Mouse (Mus musculus) liver, adult 2 months (tissue): ENCODE data around the gene Pibf1. TPM values are rescaled to one million over a fixed set of nuclear protein-coding genes. Genes with fewer than 3 reads are reported as not detected.

Experiments
- DNase-seq: peaks from one replicate; pipeline ENCODE4 v3.0.0-alpha.2; 2011; ENCODE audit warnings: low read depth, low spot score; ENCODE audit errors: extremely low read depth
- H3K27ac ChIP-seq: fragments of 200-500 bp; replicated peaks from 2 replicates; pipeline ENCODE4 v1.5.1; 2012; ENCODE audit warnings: low read depth, mild to moderate bottlenecking, control low read depth, inconsistent platforms, low read length; ENCODE audit not compliant: insufficient read depth
- H3K27me3 ChIP-seq: fragments of 200-500 bp; 2 replicates; pipeline ENCODE4 v1.6.1; 2012; ENCODE audit warnings: mild to moderate bottlenecking, moderate library complexity, low read length, inconsistent platforms; ENCODE audit not compliant: control insufficient read depth, insufficient read depth
- H3K36me3 ChIP-seq: fragments of 200-500 bp; 2 replicates; pipeline ENCODE4 v1.6.1; 2012; ENCODE audit warnings: low read length, inconsistent platforms; ENCODE audit not compliant: control insufficient read depth, insufficient read depth
- H3K4me1 ChIP-seq: fragments of 200-500 bp; 2 replicates; pipeline ENCODE4 v1.6.1; 2011; ENCODE audit warnings: low read length; ENCODE audit not compliant: control insufficient read depth, insufficient read depth
- H3K4me3 ChIP-seq: fragments of 200-500 bp; 2 replicates; pipeline ENCODE4 v1.5.1; 2011; ENCODE audit warnings: low read depth, mild to moderate bottlenecking, control low read depth, low read length, moderate library complexity; ENCODE audit not compliant: insufficient read depth
- H3K79me2 ChIP-seq: fragments of 200-500 bp; 2 replicates; pipeline ENCODE4 v1.6.1; 2012; ENCODE audit warnings: inconsistent platforms, mild to moderate bottlenecking, low read length, moderate library complexity; ENCODE audit not compliant: control insufficient read depth, insufficient read depth
- H3K9ac ChIP-seq: fragments of 200-500 bp; 2 replicates; pipeline ENCODE4 v1.6.1; 2012; ENCODE audit warnings: low read depth, mild to moderate bottlenecking, control low read depth, inconsistent platforms, low read length
- CTCF ChIP-seq: fragments of 200-500 bp; IDR thresholded peaks from 2 replicates; pipeline ENCODE4 v1.5.1; 2011; ENCODE audit warnings: low read depth, low read length, control low read depth
- POLR2A ChIP-seq: fragments of 200-500 bp; IDR thresholded peaks from 2 replicates; pipeline ENCODE4 v1.6.1; 2011; ENCODE audit warnings: low read length, control low read depth; ENCODE audit not compliant: insufficient read depth; ENCODE audit errors: extremely low read depth
- WGBS: fragments of 180-500 bp; shearing (Covaris S2); methylation state at CpG from one replicate; pipeline ENCODE4 v1.1.7; 2018; 5-methylcytosine and 5-hydroxymethylcytosine counted together
- polyA plus RNA-seq: library from polyadenylated mRNA; depleted of rRNA; stranded (reverse); fragments of >200 nt; gene quantifications from 2 replicates; pipeline ENCODE4 v1.2.3, GENCODE M21; 2012
- total RNA-seq: library from RNA; depleted of rRNA; stranded (reverse); fragments of >200 nt; gene quantifications from 2 replicates; pipeline ENCODE4 v1.2.3, GENCODE M21; 2014

Gene Pibf1
- total and polyA plus RNA-seq, 2 experiments = 0.70 to 8.3 TPM

DNA sequence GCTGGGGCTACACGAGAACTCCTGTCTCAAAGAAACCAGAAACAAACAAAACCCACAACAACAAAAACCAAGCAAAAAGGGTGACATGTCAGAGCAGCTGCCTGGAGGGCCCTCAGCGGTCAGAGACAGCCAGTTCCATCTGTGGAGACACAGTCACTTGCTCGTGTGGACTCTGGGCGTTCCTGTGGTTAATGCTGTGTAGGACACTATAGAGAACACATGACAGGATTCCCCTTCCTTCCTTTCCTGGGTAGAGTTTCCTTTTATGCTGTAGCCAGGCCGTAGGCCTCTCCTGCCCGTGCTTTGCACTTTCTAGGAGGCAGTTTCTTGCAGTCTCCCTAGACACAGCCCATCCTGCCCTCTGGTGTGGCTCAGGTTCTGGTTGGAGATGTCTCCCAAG lies 9.5 kb downstream of the Pibf1 start:
- Histone ChIP-seq H3K79me2 (no peaks in the 10 kb centered on the region; the same call in 1 of the 2 replicates), H3K36me3 (peaks cover 37% of the 10 kb centered on the region), H3K4me3 (no peak overlapping the region), H3K27ac (no peak overlapping the region), H3K4me1 (no peaks in the 10 kb centered on the region; the same call in 1 of the 2 replicates), H3K9ac (no peak overlapping the region), H3K27me3 (no peaks in the 10 kb centered on the region)
- no peak for DNase-seq
- TF ChIP-seq POLR2A = no peak
- TF ChIP-seq CTCF = no peak
- WGBS = 85% methylated on average over 6 of the region's 6 CpGs

DNA sequence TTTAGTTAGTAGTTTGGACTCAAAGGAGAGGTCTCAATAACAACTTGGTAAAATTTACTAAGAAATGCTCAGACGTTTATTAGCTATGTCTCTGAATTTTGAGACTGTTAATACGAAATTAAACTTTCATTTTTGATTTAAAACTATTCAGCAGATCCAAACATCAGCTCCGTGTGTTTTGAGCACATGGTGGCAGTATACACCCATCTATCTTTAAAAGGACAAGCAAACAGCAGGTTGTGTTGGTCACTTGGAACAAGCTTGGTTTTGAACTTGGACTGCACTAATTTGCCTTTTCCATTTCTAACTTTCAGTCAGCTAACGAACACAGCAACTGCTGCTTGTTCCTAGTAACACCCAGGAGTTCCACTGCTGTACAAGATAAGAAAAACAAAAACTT lies 18.4 kb downstream of the Pibf1 start:
- TF ChIP-seq POLR2A = no peak
- no peak for TF ChIP-seq CTCF
- DNase-seq = peak; percentile 44
- peaks cover 31% of the 10 kb centered on the region for H3K36me3 ChIP-seq
- no peaks in the 10 kb centered on the region for H3K4me1 ChIP-seq
- H3K27me3 ChIP-seq = no peaks in the 10 kb centered on the region
- H3K9ac ChIP-seq = no peak overlapping the region
- no peaks in the 10 kb centered on the region; the same call in 1 of the 2 replicates for H3K79me2 ChIP-seq
- H3K27ac ChIP-seq = no peak overlapping the region
- 68% methylated on average over 4 of the region's 4 CpGs for WGBS
- no peak overlapping the region for H3K4me3 ChIP-seq

DNA sequence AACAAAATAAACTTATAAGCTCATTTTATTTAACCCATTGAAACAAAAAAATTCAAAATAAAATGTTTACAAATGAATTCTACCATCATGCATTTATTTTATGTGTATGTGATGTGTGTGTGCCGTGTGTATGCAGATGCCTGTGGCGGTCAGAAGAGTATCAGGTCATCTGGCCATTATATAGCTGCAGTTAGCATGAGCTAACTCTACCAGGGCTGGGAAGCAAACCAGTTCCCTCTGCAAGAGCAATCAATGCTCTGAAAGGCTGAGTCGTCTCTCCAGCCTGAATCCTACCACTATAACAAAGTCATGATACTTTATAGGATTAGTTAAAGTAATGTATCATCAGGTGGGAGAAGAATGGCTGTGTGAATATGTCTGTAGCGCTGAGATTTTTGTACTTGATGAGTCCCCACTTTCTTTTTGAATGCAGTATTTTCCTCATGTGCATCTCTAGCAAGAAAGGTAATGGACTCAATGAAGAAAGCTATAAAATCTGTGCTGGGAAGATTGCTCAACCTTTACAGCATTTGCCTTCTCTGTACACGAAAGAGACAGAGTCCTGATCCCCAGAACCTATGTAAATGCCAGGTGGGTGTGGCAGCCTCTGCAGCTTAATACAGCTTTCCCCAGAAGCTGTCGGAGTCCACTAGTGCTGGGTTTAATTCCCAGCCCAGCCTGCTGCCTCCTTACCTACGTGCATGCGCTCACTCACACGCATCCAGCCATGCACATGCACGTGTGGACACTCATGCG lies 22.5 kb downstream of the Pibf1 start:
- H3K36me3 ChIP-seq = peaks cover 14% of the 10 kb centered on the region; the same call in 1 of the 2 replicates
- H3K79me2 ChIP-seq = no peaks in the 10 kb centered on the region; the same call in 1 of the 2 replicates
- no peaks in the 10 kb centered on the region for H3K27me3 ChIP-seq
- TF ChIP-seq CTCF = no peak
- no peak for TF ChIP-seq POLR2A
- no peak overlapping the region for H3K27ac ChIP-seq
- DNase-seq = no peak
- peaks cover 4% of the 10 kb centered on the region; the same call in 1 of the 2 replicates for H3K4me1 ChIP-seq
- 90% methylated on average over 11 of the region's 11 CpGs for WGBS
- H3K4me3 ChIP-seq = no peak overlapping the region
- no peak overlapping the region for H3K9ac ChIP-seq

DNA sequence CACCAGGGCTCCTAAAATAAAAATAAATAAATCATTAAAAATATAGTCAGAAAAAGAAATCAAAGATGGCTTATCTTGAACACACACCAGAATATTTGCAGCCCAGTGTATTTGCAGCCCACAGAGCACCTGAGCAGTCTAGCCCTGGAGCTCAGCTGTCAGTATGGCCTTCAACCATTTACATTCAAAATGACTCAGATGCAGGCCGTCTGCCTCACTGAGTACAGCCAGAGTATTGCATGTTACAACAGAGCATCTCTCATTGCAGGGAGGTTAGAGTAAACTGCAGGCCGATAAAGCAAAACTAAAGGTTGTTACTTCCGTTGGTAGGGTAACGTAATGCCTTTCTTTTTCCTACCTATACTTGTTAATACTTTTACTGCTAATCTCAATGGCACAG lies 24.9 kb downstream of the Pibf1 start:
- no peak for DNase-seq
- H3K9ac ChIP-seq = no peak overlapping the region
- H3K27me3 ChIP-seq = no peaks in the 10 kb centered on the region
- peaks cover 11% of the 10 kb centered on the region; the same call in 1 of the 2 replicates for H3K4me1 ChIP-seq
- H3K79me2 ChIP-seq = no peaks in the 10 kb centered on the region
- H3K4me3 ChIP-seq = no peak overlapping the region
- peaks cover 5% of the 10 kb centered on the region; the same call in 1 of the 2 replicates for H3K36me3 ChIP-seq
- WGBS = 97% methylated on average over 4 of the region's 4 CpGs
- H3K27ac ChIP-seq = no peak overlapping the region
- TF ChIP-seq POLR2A = no peak
- no peak for TF ChIP-seq CTCF

DNA sequence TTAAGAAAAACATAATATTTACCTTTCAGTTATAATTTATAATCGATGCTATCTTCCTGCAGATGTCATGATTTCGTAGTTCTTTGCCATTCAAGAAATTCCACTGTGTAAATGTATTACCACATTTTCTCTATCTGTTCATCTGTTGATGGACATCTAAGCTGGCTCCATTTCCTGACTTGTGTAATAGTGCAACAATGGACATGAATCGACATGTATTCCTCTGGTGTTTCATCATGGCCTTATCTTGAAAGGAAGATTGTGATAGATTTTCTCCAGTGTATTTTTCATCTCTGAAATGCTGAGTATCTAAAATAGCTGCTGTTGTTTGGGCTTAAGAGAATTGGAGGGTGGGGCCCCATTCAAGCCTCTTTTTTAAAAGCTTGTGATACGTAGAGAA lies 27.5 kb downstream of the Pibf1 start:
- H3K27ac ChIP-seq = peak overlapping the region; percentile 33; the same call in 1 of the 2 replicates
- H3K4me1 ChIP-seq = peaks cover 15% of the 10 kb centered on the region; the same call in 1 of the 2 replicates
- no peak for TF ChIP-seq POLR2A
- TF ChIP-seq CTCF = no peak
- H3K9ac ChIP-seq = no peak overlapping the region
- no peaks in the 10 kb centered on the region for H3K79me2 ChIP-seq
- DNase-seq = peak; percentile 94
- peaks cover 4% of the 10 kb centered on the region; the same call in 1 of the 2 replicates for H3K36me3 ChIP-seq
- no peaks in the 10 kb centered on the region for H3K27me3 ChIP-seq
- no peak overlapping the region for H3K4me3 ChIP-seq
- 25% methylated on average over 4 of the region's 4 CpGs for WGBS

DNA sequence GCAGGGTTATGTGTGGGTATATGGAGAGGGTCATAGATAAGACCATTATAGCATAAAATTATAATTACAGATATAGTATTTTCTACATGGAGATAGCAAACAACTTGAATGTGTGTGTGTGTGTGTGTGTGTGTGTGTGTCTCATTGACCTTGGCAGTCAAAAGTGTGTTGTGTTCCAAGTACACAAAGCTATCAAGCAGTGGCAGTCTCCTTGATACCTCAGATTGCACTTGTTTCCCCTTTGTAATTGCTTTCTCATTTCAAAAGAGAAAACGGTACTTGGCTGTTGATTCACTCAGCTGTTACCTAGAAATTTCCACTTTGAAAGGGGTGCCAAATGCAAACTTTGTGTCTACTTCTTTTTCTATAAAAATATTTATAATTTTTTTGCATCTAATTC lies 28.3 kb downstream of the Pibf1 start:
- Histone ChIP-seq H3K4me3 (no peak overlapping the region), H3K4me1 (peaks cover 15% of the 10 kb centered on the region; the same call in 1 of the 2 replicates), H3K27ac (no peak overlapping the region), H3K36me3 (peaks cover 3% of the 10 kb centered on the region; the same call in 1 of the 2 replicates), H3K9ac (no peak overlapping the region), H3K79me2 (no peaks in the 10 kb centered on the region), H3K27me3 (no peaks in the 10 kb centered on the region)
- WGBS = 10% methylated on average over 1 of the region's 1 CpGs
- DNase-seq = peak; percentile 85
- no peak for TF ChIP-seq CTCF
- TF ChIP-seq POLR2A = no peak
